In the genomic region with DNA sequence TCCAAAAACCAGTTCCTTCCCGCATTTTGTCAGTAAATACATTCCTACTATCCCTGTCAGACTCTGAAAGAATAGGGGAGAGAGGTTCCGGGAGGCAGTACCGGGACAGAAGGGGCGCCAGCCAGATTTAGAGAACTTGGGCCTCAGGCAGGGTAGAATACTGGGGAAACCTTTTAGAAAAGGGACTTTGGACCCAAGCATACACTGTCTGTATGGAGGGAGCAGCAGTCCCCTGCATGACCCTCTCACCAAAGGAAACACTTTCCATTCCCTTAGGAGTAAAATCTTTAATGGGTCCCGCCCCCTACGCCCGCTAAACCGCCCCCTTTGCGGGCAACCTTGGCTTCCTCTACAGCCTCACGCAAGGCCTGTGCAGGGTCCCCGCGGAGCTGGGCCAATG, we compare ENCODE assay signal across 9 mouse cellular contexts. TPM values are rescaled to one million over a fixed set of nuclear protein-coding genes. Genes with fewer than 3 reads are reported as not detected.
DNase-seq lines count a peak whose midpoint lies in the region; ATAC-seq and TF ChIP-seq lines count a peak whose summit lies in the region.
"Had no signal": no experiment of that assay in that cellular context is flagged by ENCODE, and none has a peak within 500 bp of the region (broad histone marks: within the 10 kb centered on the region; RNA-seq: fewer than 3 reads in every experiment).

No protein-coding gene starts in this region.

- peaks cover 44% of the 10 kb centered on the region for H3K4me1 ChIP-seq in kidney, postnatal 0 days (replicated peaks; ENCODE audit: insufficient read depth, low read length)
- peaks cover 50% of the 10 kb centered on the region for H3K4me1 ChIP-seq in embryonic facial prominence, embryonic 12.5 days
- peaks cover 13% of the 10 kb centered on the region; the same call in 1 of the 2 replicates for H3K4me1 ChIP-seq in intestine, postnatal 0 days (replicated peaks; ENCODE audit: control insufficient read depth, insufficient read depth, low read length)
- peaks cover 69% of the 10 kb centered on the region for H3K4me1 ChIP-seq in neural tube, embryonic 13.5 days (replicated peaks)

- 3% methylated on average over 12 of the region's 12 CpGs for WGBS in kidney, postnatal 0 days
- WGBS in embryonic facial prominence, embryonic 12.5 days = under 1% methylated on average over 12 of the region's 12 CpGs
- WGBS in intestine, postnatal 0 days = 2% methylated on average over 12 of the region's 12 CpGs
- WGBS in neural tube, embryonic 13.5 days = under 1% methylated on average over 12 of the region's 12 CpGs

- no peak; the same call in 1 of the 2 replicates for ATAC-seq in kidney, postnatal 0 days (replicated peaks; ENCODE audit: low FRiP score, low read depth)
- no peak for ATAC-seq in embryonic facial prominence, embryonic 12.5 days (ENCODE audit: insufficient number of reproducible peaks, insufficient read depth, low FRiP score, low TSS enrichment)
- peak; percentile 39 for ATAC-seq in intestine, postnatal 0 days
- ATAC-seq in neural tube, embryonic 13.5 days (ENCODE audit: low read depth) = no peak

- no peaks in the 10 kb centered on the region for H3K9me3 ChIP-seq in kidney, postnatal 0 days (replicated peaks; ENCODE audit: low read length)
- no peaks in the 10 kb centered on the region for H3K9me3 ChIP-seq in embryonic facial prominence, embryonic 12.5 days
- no peaks in the 10 kb centered on the region for H3K9me3 ChIP-seq in intestine, postnatal 0 days (ENCODE audit: control insufficient read depth)
- H3K9me3 ChIP-seq in neural tube, embryonic 13.5 days = no peaks in the 10 kb centered on the region

- H3K9ac ChIP-seq in kidney, postnatal 0 days (ENCODE audit: low read depth, low read length) = peak overlapping the region; percentile 51
- peak overlapping the region; percentile 52 for H3K9ac ChIP-seq in embryonic facial prominence, embryonic 12.5 days
- peak overlapping the region; percentile 46 for H3K9ac ChIP-seq in intestine, postnatal 0 days (ENCODE audit: low read depth, low read length)
- H3K9ac ChIP-seq in neural tube, embryonic 13.5 days = peak overlapping the region; percentile 82

- peak; percentile 21 for DNase-seq in kidney, postnatal 0 days (ENCODE audit: low spot score)
- no peak for DNase-seq in kidney, postnatal 36 days
- DNase-seq in urinary bladder, adult 18-20 months (ENCODE audit: low spot score in 2 of 2) = no peak
- no peak for DNase-seq in gastrocnemius, adult 8-10 months (ENCODE audit: low spot score in 2 of 2)
- DNase-seq in right cerebral cortex, postnatal 25 days = no peak

- H3K36me3 ChIP-seq in kidney, postnatal 0 days (ENCODE audit: insufficient read depth, low read length) = no peaks in the 10 kb centered on the region
- no peaks in the 10 kb centered on the region for H3K36me3 ChIP-seq in embryonic facial prominence, embryonic 12.5 days
- H3K36me3 ChIP-seq in intestine, postnatal 0 days (ENCODE audit: control insufficient read depth, insufficient read depth) = no peaks in the 10 kb centered on the region
- no peaks in the 10 kb centered on the region for H3K36me3 ChIP-seq in neural tube, embryonic 13.5 days

- TF ChIP-seq CTCF in kidney, postnatal 0 days (IDR thresholded peaks at IDR 0.05; ENCODE audit: low read depth) = no peak
- TF ChIP-seq CTCF in intestine, postnatal 0 days (IDR thresholded peaks at IDR 0.05; ENCODE audit: low read depth) = no peak

- H3K4me3 ChIP-seq in kidney, postnatal 0 days (replicated peaks; ENCODE audit: low read depth, low read length) = peak overlapping the region; percentile 39
- peak overlapping the region; percentile 42 for H3K4me3 ChIP-seq in embryonic facial prominence, embryonic 12.5 days
- peak overlapping the region; percentile 55 for H3K4me3 ChIP-seq in intestine, postnatal 0 days (ENCODE audit: low read depth, low read length)
- peak overlapping the region; percentile 60 for H3K4me3 ChIP-seq in neural tube, embryonic 13.5 days

- H3K27me3 ChIP-seq in kidney, postnatal 0 days (ENCODE audit: insufficient read depth, low read length) = peaks cover 5% of the 10 kb centered on the region; the same call in 1 of the 2 replicates
- peaks cover 62% of the 10 kb centered on the region for H3K27me3 ChIP-seq in embryonic facial prominence, embryonic 12.5 days
- H3K27me3 ChIP-seq in intestine, postnatal 0 days (replicated peaks; ENCODE audit: control insufficient read depth, insufficient read depth, low read length) = peaks cover 13% of the 10 kb centered on the region; the same call in 1 of the 2 replicates
- peaks cover 42% of the 10 kb centered on the region for H3K27me3 ChIP-seq in neural tube, embryonic 13.5 days

- H3K27ac ChIP-seq in kidney, postnatal 0 days = 0 out of 2 replicates have a peak overlapping the region, but pooled peaks have one; percentile 44
- no peak overlapping the region for H3K27ac ChIP-seq in embryonic facial prominence, embryonic 12.5 days
- peak overlapping the region; percentile 55 for H3K27ac ChIP-seq in intestine, postnatal 0 days (ENCODE audit: low read depth, low read length)
- H3K27ac ChIP-seq in neural tube, embryonic 13.5 days (replicated peaks) = peak overlapping the region; percentile 82

- H3K4me2 ChIP-seq in kidney, postnatal 0 days (ENCODE audit: low read length) = peak overlapping the region; percentile 93
- peak overlapping the region; percentile 90 for H3K4me2 ChIP-seq in embryonic facial prominence, embryonic 12.5 days (replicated peaks)
- peak overlapping the region; percentile 90 for H3K4me2 ChIP-seq in intestine, postnatal 0 days (replicated peaks; ENCODE audit: low read depth)
- peak overlapping the region; percentile 96 for H3K4me2 ChIP-seq in neural tube, embryonic 13.5 days

RNA-seq across cellular contexts. Expression of gene Fgf11, which starts 1.7 kb away (rescaled TPM):
- polyA plus RNA-seq in kidney, postnatal 0 days (2015; fragmentation: Nextera tagmentation; extraction: Ambion mirVana) = 0.63 and 0.98 TPM in 2 replicates
- polyA plus RNA-seq in embryonic facial prominence, embryonic 12.5 days (2016; fragmentation: Nextera tagmentation; extraction: Ambion mirVana) = 1.7 and 2.2 TPM in 2 replicates
- polyA plus RNA-seq in intestine, postnatal 0 days (2015; fragmentation: Nextera tagmentation; extraction: Ambion mirVana) = 0.18 and 0.38 TPM in 2 replicates
- 6.8 and 8.9 TPM in 2 replicates for polyA plus RNA-seq in neural tube, embryonic 13.5 days (2015; fragmentation: Nextera tagmentation; extraction: Ambion mirVana)
- total RNA-seq in gastrocnemius, adult 8-10 months (2022) = 1 to 10 TPM; 2.5 to 5.8 (median 4.0) TPM

RNA-seq across cellular contexts. Expression of gene Tmem102, which starts 2.1 kb away (rescaled TPM):
- 22.9 and 23.0 TPM in 2 replicates for polyA plus RNA-seq in kidney, postnatal 0 days (2015; fragmentation: Nextera tagmentation; extraction: Ambion mirVana)
- 2.9 and 3.0 TPM in 2 replicates for polyA plus RNA-seq in embryonic facial prominence, embryonic 12.5 days (2016; fragmentation: Nextera tagmentation; extraction: Ambion mirVana)
- 58.0 and 59.4 TPM in 2 replicates for polyA plus RNA-seq in intestine, postnatal 0 days (2015; fragmentation: Nextera tagmentation; extraction: Ambion mirVana)
- 0.74 and 1.4 TPM in 2 replicates for polyA plus RNA-seq in neural tube, embryonic 13.5 days (2015; fragmentation: Nextera tagmentation; extraction: Ambion mirVana)
- under 1 TPM; 0.17 to 0.31 (median 0.24) TPM for total RNA-seq in gastrocnemius, adult 8-10 months (2022)

RNA-seq across cellular contexts. Expression of gene Chrnb1, which starts 7.6 kb away (rescaled TPM):
- 12.0 and 12.1 TPM in 2 replicates for polyA plus RNA-seq in kidney, postnatal 0 days (2015; fragmentation: Nextera tagmentation; extraction: Ambion mirVana)
- 11.1 and 11.9 TPM in 2 replicates for polyA plus RNA-seq in embryonic facial prominence, embryonic 12.5 days (2016; fragmentation: Nextera tagmentation; extraction: Ambion mirVana)
- 2.4 and 2.8 TPM in 2 replicates for polyA plus RNA-seq in intestine, postnatal 0 days (2015; fragmentation: Nextera tagmentation; extraction: Ambion mirVana)
- polyA plus RNA-seq in neural tube, embryonic 13.5 days (2015; fragmentation: Nextera tagmentation; extraction: Ambion mirVana) = 2.4 and 4.5 TPM in 2 replicates
- 10 to 100 TPM; 25.2 to 33.8 (median 28.9) TPM for total RNA-seq in gastrocnemius, adult 8-10 months (2022)

RNA-seq across cellular contexts. Expression of gene Gm39566, which starts 11.8 kb away (rescaled TPM):
- not detected in 2 replicates for polyA plus RNA-seq in kidney, postnatal 0 days (2015; fragmentation: Nextera tagmentation; extraction: Ambion mirVana)
- not detected in 2 replicates for polyA plus RNA-seq in embryonic facial prominence, embryonic 12.5 days (2016; fragmentation: Nextera tagmentation; extraction: Ambion mirVana)
- polyA plus RNA-seq in intestine, postnatal 0 days (2015; fragmentation: Nextera tagmentation; extraction: Ambion mirVana) = not detected in 2 replicates
- not detected in 2 replicates for polyA plus RNA-seq in neural tube, embryonic 13.5 days (2015; fragmentation: Nextera tagmentation; extraction: Ambion mirVana)
- total RNA-seq in gastrocnemius, adult 8-10 months (2022) = not detected
- total RNA-seq: hematopoietic stem cell, adult 5-6 weeks had no signal

RNA-seq across cellular contexts. Expression of gene Spem2, which starts 14.9 kb away (rescaled TPM):
- not detected in 2 replicates for polyA plus RNA-seq in kidney, postnatal 0 days (2015; fragmentation: Nextera tagmentation; extraction: Ambion mirVana)
- polyA plus RNA-seq in embryonic facial prominence, embryonic 12.5 days (2016; fragmentation: Nextera tagmentation; extraction: Ambion mirVana) = not detected in 2 replicates
- polyA plus RNA-seq in intestine, postnatal 0 days (2015; fragmentation: Nextera tagmentation; extraction: Ambion mirVana) = 0.07 TPM in 1 of 2 replicates, not detected in the other
- not detected in 2 replicates for polyA plus RNA-seq in neural tube, embryonic 13.5 days (2015; fragmentation: Nextera tagmentation; extraction: Ambion mirVana)
- not detected for total RNA-seq in gastrocnemius, adult 8-10 months (2022)
- total RNA-seq: hematopoietic stem cell, adult 5-6 weeks had no signal
